Mouse (Mus musculus) right cerebral cortex, postnatal 10 days (tissue): ENCODE measurements around the gene Slc2a4.
"Not testable (repeated sequence)": the region's sequence is repeated elsewhere in the genome, so short reads cannot be mapped to it uniquely, and the experiment has no call there.

Experiments
- DNase-seq, 2 experiments: peaks; one replicate each; pipeline ENCODE4 v3.0.0; 2021; ENCODE audit warnings: low spot score in 2 of 2

The Slc2a4 gene

GRCm38 (mm10) chr11:69939181-69939580 lies 8.8 kb downstream of the Slc2a4 start:
- DNase-seq, result no peak

- no peak for DNase-seq
These were observed 9.5 kb downstream of the Slc2a4 start for GRCm38 (mm10) chr11:69938401-69938979.

- DNase-seq, result no peak
These were observed 10.2 kb downstream of the Slc2a4 start for GRCm38 (mm10) chr11:69937834-69938233.

GRCm38 (mm10) chr11:69937385-69937784 lies 10.6 kb downstream of the Slc2a4 start:
- no peak for DNase-seq

GRCm38 (mm10) chr11:69936714-69937347 lies 11.2 kb downstream of the Slc2a4 start:
- no peak for DNase-seq

- no peak for DNase-seq
These were observed 11.8 kb downstream of the Slc2a4 start for GRCm38 (mm10) chr11:69936156-69936555.

- DNase-seq, result peak; percentile 94
These were observed 12.7 kb downstream of the Slc2a4 start, which contains the start of gene Ybx2 for GRCm38 (mm10) chr11:69935137-69935879. TSS of gene Ybx2 (plus strand) at chr11:69935796.

GRCm38 (mm10) chr11:69934681-69935080 lies 13.3 kb downstream of the Slc2a4 start:
- no peak for DNase-seq

- DNase-seq, result peak; percentile 88 to 94
These were observed 13.8 kb downstream of the Slc2a4 start for GRCm38 (mm10) chr11:69934169-69934568.

GRCm38 (mm10) chr11:69933066-69933465 lies 14.9 kb downstream of the Slc2a4 start:
- DNase-seq, result no peak

- DNase-seq, result no peak
These were observed 15.7 kb downstream of the Slc2a4 start for GRCm38 (mm10) chr11:69932254-69932653.

- no peak for DNase-seq
These were observed 16.2 kb downstream of the Slc2a4 start for GRCm38 (mm10) chr11:69931769-69932168.

GRCm38 (mm10) chr11:69930967-69931537 lies 16.9 kb downstream of the Slc2a4 start:
- no peak for DNase-seq

- DNase-seq, result not testable (repeated sequence)
These were observed 17.8 kb downstream of the Slc2a4 start for GRCm38 (mm10) chr11:69930176-69930575.

- no peak for DNase-seq
These were observed 18.3 kb downstream of the Slc2a4 start for GRCm38 (mm10) chr11:69929712-69930111.

- no peak for DNase-seq
These were observed 20.5 kb downstream of the Slc2a4 start for GRCm38 (mm10) chr11:69927501-69927900.

GRCm38 (mm10) chr11:69922796-69923195 lies 25.2 kb downstream of the Slc2a4 start:
- DNase-seq, result no peak

GRCm38 (mm10) chr11:69922012-69922756 lies 25.8 kb downstream of the Slc2a4 start:
- DNase-seq, result no peak

- DNase-seq, result peak; percentile 100
These were observed 26.6 kb downstream of the Slc2a4 start, which contains the start of gene Eif5a for GRCm38 (mm10) chr11:69921114-69922011. TSS of gene Eif5a (minus strand) at chr11:69921958.

- peak in 1 of 2 experiments; percentile 70 for DNase-seq
These were observed 27.5 kb downstream of the Slc2a4 start for GRCm38 (mm10) chr11:69920266-69921031.
